Mouse (Mus musculus) liver, postnatal 0 days (tissue): ENCODE data around the gene 1700092M07Rik. TPM values are rescaled to one million over a fixed set of nuclear protein-coding genes. Genes with fewer than 3 reads are reported as not detected.
A peak's percentile ranks its signal among the peaks of the same experiment; 100 is the strongest.

Experiments
- ATAC-seq: fragments of 200-750 bp; cut with Nextera tagmentation; 2 replicates; pipeline ENCODE4 v1.8.0; 2017; ENCODE audit warnings: mild to moderate bottlenecking, moderate library complexity
- DNase-seq: peaks from one replicate; pipeline ENCODE4 v3.0.0-alpha.2; 2016
- H3K27ac ChIP-seq: fragments of 300-500 bp; sonication (generic); 2 replicates; pipeline ENCODE4 v1.5.1; 2014; ENCODE audit warnings: antibody characterized with exemption, moderate library complexity, mild to moderate bottlenecking, low read depth
- H3K27me3 ChIP-seq: fragments of 300-500 bp; sonication (generic); 2 replicates; pipeline ENCODE4 v1.6.1; 2014; ENCODE audit warnings: low read length, control low read depth, mixed read lengths; ENCODE audit not compliant: insufficient read depth
- H3K36me3 ChIP-seq: fragments of 300-500 bp; sonication (generic); replicated peaks from 2 replicates; pipeline ENCODE4 v1.6.1; 2014; ENCODE audit warnings: mild to moderate bottlenecking, control low read depth, low read length, moderate library complexity, mixed read lengths; ENCODE audit not compliant: insufficient read depth
- H3K4me1 ChIP-seq: fragments of 300-500 bp; sonication (generic); 2 replicates; pipeline ENCODE4 v1.6.1; 2014; ENCODE audit warnings: antibody characterized with exemption, mild to moderate bottlenecking, control low read depth; ENCODE audit not compliant: insufficient read depth
- H3K4me2 ChIP-seq: fragments of 300-500 bp; sonication (generic); 2 replicates; pipeline ENCODE4 v1.6.1; 2014; ENCODE audit warnings: low read depth, mild to moderate bottlenecking, low read length, moderate library complexity, mixed read lengths
- H3K4me3 ChIP-seq: fragments of 300-500 bp; sonication (generic); 2 replicates; pipeline ENCODE4 v1.5.1; 2014; ENCODE audit warnings: low read depth, low read length
- H3K9ac ChIP-seq: fragments of 300-500 bp; sonication (generic); replicated peaks from 2 replicates; pipeline ENCODE4 v1.6.1; 2014; ENCODE audit warnings: mild to moderate bottlenecking, moderate library complexity
- H3K9me3 ChIP-seq: fragments of 300-500 bp; sonication (generic); 2 replicates; pipeline ENCODE4 v1.6.1; 2016; ENCODE audit warnings: mild to moderate bottlenecking, control low read depth, low read length, mixed read lengths
- CTCF ChIP-seq: sonication (generic); IDR thresholded peaks from 2 replicates; pipeline ENCODE4 v1.5.1; 2016; ENCODE audit warnings: antibody characterized with exemption, low read depth
- EP300 ChIP-seq: IDR thresholded peaks from 2 replicates; pipeline ENCODE4 v1.6.1; 2016; ENCODE audit warnings: antibody characterized with exemption, low read depth, mild to moderate bottlenecking
- WGBS: fragments of 180-500 bp; shearing (Covaris S2); extraction: QIAGEN DNeasy Blood & Tissue Kit; methylation state at CpG from one replicate; pipeline ENCODE4 v1.1.7; 2014; ENCODE audit not compliant: insufficient replicate concordance; 5-methylcytosine and 5-hydroxymethylcytosine counted together
- polyA plus RNA-seq: library from polyadenylated mRNA; unstranded; fragments of >200 nt; fragmentation: Nextera tagmentation; extraction: Ambion mirVana; gene quantifications from 2 replicates; pipeline ENCODE4 v1.2.1, GENCODE M21; 2015

Gene 1700092M07Rik
- polyA plus RNA-seq, result 0.31 and 0.43 TPM in 2 replicates

GRCm38 (mm10) chr19:8740603-8741002 is at the start of gene 1700092M07Rik:
Gene 1700092M07Rik, plus strand, starts transcription at chr19:8740718.
- Histone ChIP-seq H3K4me3 (peak within 1 kb of the TSS; percentile 70), H3K36me3 (peaks cover 50% of the 10 kb centered on the region), H3K4me1 (peaks cover 16% of the 10 kb centered on the region), H3K9ac (peak within 1 kb of the TSS; percentile 84), H3K9me3 (no peaks in the 10 kb centered on the region), H3K4me2 (peak within 1 kb of the TSS; percentile 92), H3K27ac (peak within 1 kb of the TSS; percentile 92), H3K27me3 (no peaks in the 10 kb centered on the region)
- ATAC-seq (no peak), DNase-seq (no peak)
- TF ChIP-seq CTCF, result no peak
- TF ChIP-seq EP300, result no peak
- 69% methylated on average over 14 of the region's 14 CpGs for WGBS

GRCm38 (mm10) chr19:8691871-8692539 is 48.5 kb upstream of the 1700092M07Rik start:
- Histone ChIP-seq H3K4me1 (peaks cover 5% of the 10 kb centered on the region), H3K27ac (no peak overlapping the region), H3K4me2 (no peak overlapping the region), H3K4me3 (no peak overlapping the region), H3K36me3 (no peaks in the 10 kb centered on the region), H3K9me3 (no peaks in the 10 kb centered on the region), H3K9ac (no peak overlapping the region), H3K27me3 (no peaks in the 10 kb centered on the region)
- no peak for ATAC-seq
- no peak for TF ChIP-seq CTCF
- TF ChIP-seq EP300, result no peak
- no peak for DNase-seq
- WGBS, result 64% methylated on average over 9 of the region's 9 CpGs

GRCm38 (mm10) chr19:8692740-8693139 is 47.8 kb upstream of the 1700092M07Rik start:
- peaks cover 5% of the 10 kb centered on the region for H3K4me1 ChIP-seq
- no peaks in the 10 kb centered on the region for H3K36me3 ChIP-seq
- no peak for TF ChIP-seq EP300
- TF ChIP-seq CTCF, result no peak
- no peak overlapping the region for H3K27ac ChIP-seq
- no peaks in the 10 kb centered on the region for H3K27me3 ChIP-seq
- H3K9me3 ChIP-seq, result no peaks in the 10 kb centered on the region
- WGBS, result 74% methylated on average over 5 of the region's 5 CpGs
- no peak overlapping the region for H3K9ac ChIP-seq
- no peak for DNase-seq
- no peak overlapping the region for H3K4me2 ChIP-seq
- no peak overlapping the region for H3K4me3 ChIP-seq
- no peak for ATAC-seq

GRCm38 (mm10) chr19:8695330-8695729 is 45.2 kb upstream of the 1700092M07Rik start:
- DNase-seq, result peak; percentile 71
- Histone ChIP-seq H3K9ac (no peak overlapping the region), H3K9me3 (no peaks in the 10 kb centered on the region), H3K4me2 (peak overlapping the region; percentile 14; the same call in 1 of the 2 replicates), H3K27ac (no peak overlapping the region), H3K27me3 (no peaks in the 10 kb centered on the region), H3K4me3 (no peak overlapping the region), H3K36me3 (no peaks in the 10 kb centered on the region), H3K4me1 (peaks cover 5% of the 10 kb centered on the region)
- peak; percentile 66 for ATAC-seq
- TF ChIP-seq EP300, result no peak
- TF ChIP-seq CTCF, result peak; percentile 69
- 27% methylated on average over 6 of the region's 6 CpGs for WGBS

- WGBS, result 77% methylated on average over 8 of the region's 9 CpGs
- no peak overlapping the region for H3K4me2 ChIP-seq
- no peaks in the 10 kb centered on the region for H3K9me3 ChIP-seq
- H3K4me1 ChIP-seq, result peaks cover 5% of the 10 kb centered on the region
- TF ChIP-seq EP300 (no peak), CTCF (0 out of 2 replicates have a peak, but pooled peaks have one; percentile 23)
- H3K9ac ChIP-seq, result no peak overlapping the region
- DNase-seq (no peak), ATAC-seq (no peak)
- H3K4me3 ChIP-seq, result no peak overlapping the region
- H3K27ac ChIP-seq, result no peak overlapping the region
- H3K27me3 ChIP-seq, result no peaks in the 10 kb centered on the region
- no peaks in the 10 kb centered on the region for H3K36me3 ChIP-seq
Measured at GRCm38 (mm10) chr19:8699652-8700051, 40.9 kb upstream of the 1700092M07Rik start.

GRCm38 (mm10) chr19:8702458-8702857 is 38.1 kb upstream of the 1700092M07Rik start:
- H3K4me3 ChIP-seq, result no peak overlapping the region
- no peak overlapping the region for H3K4me2 ChIP-seq
- ATAC-seq (no peak), DNase-seq (no peak)
- 0 out of 2 replicates have a peak, but pooled peaks cover 2% of the 10 kb centered on the region for H3K4me1 ChIP-seq
- H3K9me3 ChIP-seq, result no peaks in the 10 kb centered on the region
- TF ChIP-seq CTCF, result 0 out of 2 replicates have a peak, but pooled peaks have one; percentile 10
- TF ChIP-seq EP300, result peak; percentile 47; the same call in 1 of the 2 replicates
- 36% methylated on average over 3 of the region's 3 CpGs for WGBS
- peaks cover 9% of the 10 kb centered on the region for H3K36me3 ChIP-seq
- H3K9ac ChIP-seq, result no peak overlapping the region
- no peaks in the 10 kb centered on the region for H3K27me3 ChIP-seq
- no peak overlapping the region for H3K27ac ChIP-seq
